Mouse (Mus musculus) stomach, embryonic 16.5 days (tissue): ENCODE measurements around the gene Ghdc. TPM values are rescaled to one million over a fixed set of nuclear protein-coding genes. Genes with fewer than 3 reads are reported as not detected.

Experiments
- ATAC-seq: fragments of 200-750 bp; cut with Nextera tagmentation; 2 replicates; pipeline ENCODE4 v1.8.0; 2017; ENCODE audit warnings: moderate number of reproducible peaks, moderate TSS enrichment; ENCODE audit not compliant: insufficient read depth, low FRiP score
- H3K27ac ChIP-seq: fragments of 300-500 bp; sonication (generic); 2 replicates; pipeline ENCODE4 v1.5.1; 2014; ENCODE audit warnings: low read length
- H3K27me3 ChIP-seq: fragments of 300-500 bp; sonication (generic); 2 replicates; pipeline ENCODE4 v1.6.1; 2014; ENCODE audit warnings: low read length, control low read depth, mixed read lengths; ENCODE audit not compliant: control insufficient read depth, insufficient read depth
- H3K36me3 ChIP-seq: fragments of 300-500 bp; sonication (generic); 2 replicates; pipeline ENCODE4 v1.6.1; 2014; ENCODE audit warnings: low read length; ENCODE audit not compliant: control insufficient read depth, insufficient read depth
- H3K4me1 ChIP-seq: fragments of 300-500 bp; sonication (generic); 2 replicates; pipeline ENCODE4 v1.6.1; 2014; ENCODE audit warnings: low read length, control low read depth, mixed read lengths; ENCODE audit not compliant: control insufficient read depth, insufficient read depth
- H3K4me2 ChIP-seq: fragments of 300-500 bp; sonication (generic); 2 replicates; pipeline ENCODE4 v1.6.1; 2014; ENCODE audit warnings: low read depth, low read length, mixed read lengths
- H3K4me3 ChIP-seq: fragments of 300-500 bp; sonication (generic); replicated peaks from 2 replicates; pipeline ENCODE4 v1.5.1; 2014; ENCODE audit warnings: mild to moderate bottlenecking, low read length
- H3K9ac ChIP-seq: fragments of 300-500 bp; sonication (generic); 2 replicates; pipeline ENCODE4 v1.6.1; 2014; ENCODE audit warnings: low read length
- H3K9me3 ChIP-seq: fragments of 300-500 bp; sonication (generic); replicated peaks from 2 replicates; pipeline ENCODE4 v1.6.1; 2016; ENCODE audit warnings: low read length, control low read depth; ENCODE audit not compliant: control insufficient read depth
- WGBS: fragments of 180-500 bp; shearing (Covaris S2); extraction: QIAGEN DNeasy Blood & Tissue Kit; methylation state at CpG from one replicate; pipeline ENCODE4 v1.1.7; 2014; 5-methylcytosine and 5-hydroxymethylcytosine counted together
- polyA plus RNA-seq: library from polyadenylated mRNA; unstranded; fragments of >200 nt; fragmentation: Nextera tagmentation; extraction: Ambion mirVana; gene quantifications from 2 replicates; pipeline ENCODE4 v1.2.1, GENCODE M21; 2015

Ghdc gene
- polyA plus RNA-seq, 1 experiment from 2014 or later = 6.5 TPM

DNA sequence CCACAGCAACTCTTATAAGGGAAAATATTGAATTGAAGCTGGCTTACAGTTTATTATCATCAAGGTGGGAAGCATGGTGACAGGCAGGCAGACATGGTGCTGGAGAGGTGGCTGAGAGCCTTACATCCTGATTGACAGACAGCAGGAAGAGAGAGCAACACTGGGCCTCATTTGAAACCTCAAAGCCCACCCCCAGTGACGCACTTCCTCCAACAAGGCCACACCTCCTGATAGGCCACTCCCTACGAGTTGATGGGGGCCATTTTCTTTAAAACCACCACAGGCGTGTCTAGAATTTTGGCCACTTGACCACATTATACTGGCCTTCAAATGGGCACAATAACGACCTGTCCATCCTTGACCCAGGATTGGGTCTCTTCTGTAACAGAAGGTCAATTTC, 3.5 kb upstream of the Ghdc start:
- 82% methylated on average over 4 of the region's 4 CpGs for WGBS
- no peak for ATAC-seq

DNA sequence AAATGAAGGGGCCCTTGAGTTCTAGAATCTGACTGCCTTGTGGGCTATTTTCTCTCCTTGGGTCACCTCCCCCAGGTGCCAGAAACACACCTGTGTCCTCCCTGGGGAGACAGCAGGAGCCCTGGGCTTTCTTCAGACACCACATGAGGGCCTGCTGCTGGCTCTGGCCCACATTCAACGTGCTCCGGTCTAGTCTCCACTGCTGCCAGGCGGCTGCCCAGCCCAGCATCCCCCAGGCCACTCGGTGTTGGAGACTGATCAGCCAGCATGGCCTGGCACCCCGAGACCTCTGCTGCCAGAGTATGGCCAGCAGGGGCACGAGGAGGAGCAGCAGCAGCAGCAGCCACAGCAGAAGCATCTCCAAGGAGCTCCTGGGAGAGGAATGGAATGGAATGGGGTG, 777 bp downstream of the Ghdc start:
- Histone ChIP-seq H3K36me3 (no peaks in the 10 kb centered on the region), H3K27ac (no peak overlapping the region), H3K4me3 (peak overlapping the region; percentile 87), H3K9ac (peak overlapping the region; percentile 83), H3K4me2 (peak overlapping the region; percentile 57), H3K27me3 (no peaks in the 10 kb centered on the region), H3K9me3 (no peaks in the 10 kb centered on the region), H3K4me1 (peaks cover 6% of the 10 kb centered on the region)
- ATAC-seq = no peak
- WGBS = 57% methylated on average over 6 of the region's 6 CpGs

More for the DNA sequence above, 3.5 kb upstream of the Ghdc start:
- H3K36me3 ChIP-seq = no peaks in the 10 kb centered on the region
- peaks cover 6% of the 10 kb centered on the region for H3K4me1 ChIP-seq
- H3K4me2 ChIP-seq = no peak overlapping the region
- no peak overlapping the region for H3K27ac ChIP-seq
- H3K9ac ChIP-seq = no peak overlapping the region
- no peaks in the 10 kb centered on the region for H3K27me3 ChIP-seq
- H3K9me3 ChIP-seq = no peaks in the 10 kb centered on the region
- H3K4me3 ChIP-seq = no peak overlapping the region

DNA sequence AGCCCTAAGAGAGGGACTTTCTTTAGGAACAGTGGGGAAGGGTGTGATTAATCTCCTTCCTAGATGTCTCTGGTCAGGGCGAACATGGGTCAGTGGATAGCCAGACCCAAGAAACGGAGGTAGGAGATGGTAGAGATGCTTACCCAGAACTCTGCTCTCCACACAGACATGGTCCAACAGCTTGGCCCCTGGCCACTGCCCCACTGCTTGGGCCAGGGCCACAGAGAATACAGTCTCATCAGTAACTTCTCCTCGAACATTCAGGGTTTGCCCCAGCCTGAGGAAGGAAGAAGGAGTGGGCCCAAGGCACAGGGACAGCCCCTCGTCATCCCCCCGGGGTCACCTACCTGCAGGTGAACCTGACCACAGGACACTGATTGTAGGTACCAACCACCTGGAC, 2.9 kb downstream of the Ghdc start:
- WGBS = 83% methylated on average over 5 of the region's 5 CpGs
- H3K4me3 ChIP-seq = no peak overlapping the region
- H3K4me1 ChIP-seq = peaks cover 6% of the 10 kb centered on the region
- H3K9ac ChIP-seq = no peak overlapping the region
- no peak overlapping the region for H3K27ac ChIP-seq
- H3K4me2 ChIP-seq = no peak overlapping the region
- no peaks in the 10 kb centered on the region for H3K36me3 ChIP-seq
- no peak for ATAC-seq
- H3K27me3 ChIP-seq = peaks cover 2% of the 10 kb centered on the region
- H3K9me3 ChIP-seq = no peaks in the 10 kb centered on the region

DNA sequence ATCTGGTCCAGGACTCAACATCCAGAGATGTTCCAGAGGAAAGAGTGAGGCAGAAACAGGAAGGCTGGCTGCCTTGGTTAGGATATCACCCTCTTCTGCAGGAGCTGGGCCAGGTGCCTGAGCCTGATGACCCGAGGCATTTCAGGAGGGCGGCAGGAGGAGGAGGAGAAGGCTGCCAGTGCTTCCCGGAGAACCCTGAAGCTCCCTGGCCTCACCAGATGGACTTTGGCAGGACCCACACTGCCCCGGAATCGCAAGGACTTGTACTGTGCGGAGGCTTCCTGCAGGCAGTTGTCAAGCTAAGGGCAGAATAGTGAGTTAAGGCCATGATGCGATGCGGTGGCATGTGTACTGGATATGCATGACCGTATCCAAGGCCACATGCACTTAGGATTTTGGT, 4.0 kb downstream of the Ghdc start:
- WGBS = 80% methylated on average over 9 of the region's 9 CpGs
- H3K4me2 ChIP-seq = no peak overlapping the region

DNA sequence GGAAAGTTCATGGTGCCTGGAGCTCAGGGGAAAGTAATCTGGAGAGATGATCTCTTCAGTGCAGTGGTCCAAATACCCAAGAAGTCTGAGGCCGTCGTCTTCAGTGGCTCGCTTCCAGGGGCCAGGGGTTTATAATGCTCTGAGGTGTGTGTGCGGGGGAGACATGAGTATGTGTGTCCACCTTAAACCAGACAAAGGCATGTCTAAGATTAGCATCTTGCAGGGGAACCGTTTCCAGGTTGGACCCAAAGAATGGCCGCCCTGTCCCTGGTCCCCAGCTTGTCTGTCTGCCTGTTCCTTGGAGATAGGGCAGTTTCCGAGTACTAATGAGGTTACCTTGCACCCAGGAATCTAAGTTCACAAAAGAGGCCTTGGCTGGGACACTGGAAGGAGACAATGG, 7.9 kb downstream of the Ghdc start, which contains the start of gene Hcrt:
Gene Hcrt (minus strand): TSS at position 101 of the 400 bp plus-strand sequence.
- no peak for ATAC-seq
- peak within 1 kb of the TSS; percentile 65 for H3K9ac ChIP-seq
- no peak within 1 kb of the TSS for H3K27ac ChIP-seq
- no peaks in the 10 kb centered on the region for H3K9me3 ChIP-seq
- H3K4me2 ChIP-seq = peak within 1 kb of the TSS; percentile 82
- peaks cover 34% of the 10 kb centered on the region for H3K27me3 ChIP-seq
- H3K36me3 ChIP-seq = no peaks in the 10 kb centered on the region
- H3K4me1 ChIP-seq = peaks cover 8% of the 10 kb centered on the region
- peak within 1 kb of the TSS; percentile 52 for H3K4me3 ChIP-seq
- WGBS = 83% methylated on average over 7 of the region's 7 CpGs

More for the DNA sequence above, 4.0 kb downstream of the Ghdc start:
- Histone ChIP-seq H3K4me1 (peaks cover 9% of the 10 kb centered on the region), H3K9ac (no peak overlapping the region), H3K27me3 (peaks cover 10% of the 10 kb centered on the region), H3K27ac (no peak overlapping the region), H3K36me3 (no peaks in the 10 kb centered on the region), H3K9me3 (no peaks in the 10 kb centered on the region), H3K4me3 (no peak overlapping the region)
- no peak for ATAC-seq

DNA sequence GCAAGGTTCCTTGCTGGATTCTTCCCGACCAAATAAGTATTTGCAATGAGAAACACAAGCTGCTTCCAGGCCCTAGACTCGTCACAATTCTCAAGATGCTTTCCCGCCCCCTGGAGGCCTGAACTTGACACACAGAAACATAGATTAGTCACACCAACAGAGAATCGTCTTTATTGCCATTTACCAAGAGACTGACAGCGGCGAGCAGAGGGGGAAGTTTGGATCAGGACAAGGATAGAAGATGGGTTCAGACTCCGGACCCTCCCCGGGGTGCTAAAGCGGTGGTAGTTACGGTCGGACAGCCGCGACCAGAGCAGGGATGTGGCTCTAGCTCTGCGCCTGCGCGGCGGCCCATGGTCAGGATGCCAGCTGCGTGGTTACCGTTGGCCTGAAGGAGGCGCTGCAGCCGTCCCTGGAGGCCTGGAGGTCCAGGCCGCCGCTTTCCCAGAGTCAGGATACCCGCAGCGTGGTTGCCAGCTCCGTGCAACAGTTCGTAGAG, 9.2 kb downstream of the Ghdc start:
- Histone ChIP-seq H3K4me3 (peak overlapping the region; percentile 52), H3K4me2 (peak overlapping the region; percentile 82), H3K9me3 (no peaks in the 10 kb centered on the region), H3K27me3 (peaks cover 34% of the 10 kb centered on the region), H3K9ac (peak overlapping the region; percentile 65), H3K27ac (no peak overlapping the region), H3K36me3 (no peaks in the 10 kb centered on the region), H3K4me1 (peaks cover 8% of the 10 kb centered on the region)
- 1% methylated on average over 27 of the region's 27 CpGs for WGBS
- peak; percentile 44; the same call in 1 of the 2 replicates for ATAC-seq

DNA sequence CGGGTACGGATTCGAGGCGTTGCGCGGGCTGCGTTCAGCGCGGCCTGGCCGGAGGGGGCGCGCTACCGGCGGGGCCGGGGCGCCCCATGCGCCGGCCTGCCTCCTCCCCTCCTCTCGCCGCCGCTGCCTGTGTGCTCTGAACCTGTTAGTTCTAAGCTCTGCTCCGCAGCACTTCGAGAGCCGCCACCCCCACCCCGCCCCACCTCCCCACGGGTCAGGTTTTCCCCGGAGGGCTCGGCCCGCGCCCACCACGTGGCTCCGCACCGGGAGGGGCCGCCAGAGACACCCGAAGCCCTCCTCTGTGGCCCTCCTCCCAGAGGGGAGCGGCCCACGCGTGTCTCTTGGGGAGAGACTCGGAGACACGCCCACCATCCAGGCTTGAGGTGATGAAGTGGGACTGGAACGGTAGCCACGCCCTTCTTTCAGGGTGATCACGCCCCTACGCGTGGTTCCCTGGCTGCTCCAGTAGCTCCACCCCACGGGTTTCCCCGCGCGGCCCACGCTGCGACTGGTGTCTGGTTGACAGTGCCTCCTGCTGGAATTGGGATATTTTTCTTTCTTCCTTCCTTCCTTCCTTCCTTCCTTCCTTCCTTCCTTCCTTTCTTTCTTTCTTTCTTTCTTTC, 11.0 kb downstream of the Ghdc start, which contains the start of gene Kcnh4:
Gene Kcnh4 (minus strand): TSS at position 332 of the 623 bp plus-strand sequence.
- Histone ChIP-seq H3K4me3 (peak within 1 kb of the TSS; percentile 34), H3K27me3 (peaks cover 34% of the 10 kb centered on the region), H3K4me2 (peak within 1 kb of the TSS; percentile 52), H3K4me1 (peaks cover 8% of the 10 kb centered on the region), H3K27ac (no peak within 1 kb of the TSS), H3K36me3 (no peaks in the 10 kb centered on the region), H3K9ac (no peak within 1 kb of the TSS), H3K9me3 (no peaks in the 10 kb centered on the region)
- no peak for ATAC-seq
- WGBS = under 1% methylated on average over 51 of the region's 51 CpGs

DNA sequence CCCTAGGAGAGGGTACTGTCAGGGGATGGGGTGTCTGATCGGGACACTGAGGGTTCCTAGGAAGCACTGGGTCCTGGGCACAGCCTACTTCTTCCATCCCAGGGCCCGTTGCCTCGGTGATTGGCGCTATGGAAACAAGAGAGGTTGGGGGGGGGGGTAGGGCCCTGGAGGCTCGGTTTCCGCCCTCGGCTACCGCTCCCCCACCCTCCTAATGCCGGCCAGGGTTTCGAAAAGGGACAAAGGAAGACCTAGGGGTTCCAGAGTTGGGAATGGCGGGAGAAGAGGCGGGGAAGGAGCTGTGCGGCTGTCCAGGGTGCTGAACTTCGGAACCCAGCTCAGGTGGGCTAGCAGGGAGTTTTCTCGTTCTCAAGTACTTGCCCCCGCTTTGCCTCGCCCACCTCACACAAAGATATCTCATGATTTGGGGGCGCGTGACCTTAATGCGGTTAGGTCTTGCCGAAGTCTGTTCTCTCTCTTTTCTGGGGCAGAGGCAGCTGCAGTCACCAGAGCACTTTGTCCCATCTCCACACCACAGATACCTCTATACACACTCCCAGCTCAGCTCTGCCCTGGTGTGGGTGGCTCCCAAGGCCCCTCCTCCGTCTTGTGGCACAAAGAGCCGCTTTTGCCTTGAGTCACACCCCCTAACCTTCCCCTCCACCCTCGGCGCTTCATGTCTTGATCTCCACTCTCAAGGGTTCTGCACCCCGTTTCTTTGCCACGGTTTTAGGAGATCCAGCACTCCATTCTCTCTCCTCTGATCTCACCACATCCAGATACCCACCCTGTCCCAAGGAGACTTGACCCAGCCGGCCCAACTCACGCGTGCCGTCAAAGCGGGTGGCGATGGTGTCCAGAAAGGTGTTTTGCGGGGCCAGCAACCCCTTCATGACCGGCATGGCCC, 11.8 kb downstream of the Ghdc start:
- Histone ChIP-seq H3K27me3 (peaks cover 34% of the 10 kb centered on the region), H3K27ac (no peak overlapping the region), H3K9me3 (no peaks in the 10 kb centered on the region), H3K9ac (no peak overlapping the region), H3K4me2 (peak overlapping the region; percentile 52), H3K36me3 (no peaks in the 10 kb centered on the region), H3K4me3 (peak overlapping the region; percentile 34), H3K4me1 (peaks cover 8% of the 10 kb centered on the region)
- WGBS = 2% methylated on average over 35 of the region's 35 CpGs
- ATAC-seq = 0 out of 2 replicates have a peak, but pooled peaks have one; percentile 22

DNA sequence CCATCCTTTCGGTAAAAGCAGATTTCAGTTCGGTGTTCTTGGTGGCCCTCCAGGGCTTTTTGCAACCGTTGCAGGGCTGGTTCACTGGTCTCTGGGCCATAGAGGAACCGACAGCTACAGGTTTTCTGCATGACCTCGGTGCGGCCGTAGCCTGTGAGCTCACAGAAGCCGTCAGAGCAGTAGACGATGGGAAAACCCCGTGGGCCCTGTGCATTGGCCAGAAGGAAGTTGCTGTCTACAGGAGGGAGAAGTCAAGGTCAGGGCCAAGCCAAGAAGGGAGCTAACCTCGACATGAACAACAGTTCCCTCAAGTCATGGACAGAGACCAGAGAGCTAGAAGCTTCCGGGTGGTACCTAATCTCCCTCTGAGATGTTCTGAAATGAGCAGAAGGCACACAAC, 13.2 kb downstream of the Ghdc start:
- H3K9ac ChIP-seq = no peak overlapping the region
- WGBS = 82% methylated on average over 12 of the region's 12 CpGs
- H3K36me3 ChIP-seq = no peaks in the 10 kb centered on the region
- H3K4me2 ChIP-seq = no peak overlapping the region
- ATAC-seq = no peak
- no peaks in the 10 kb centered on the region for H3K9me3 ChIP-seq
- peaks cover 29% of the 10 kb centered on the region for H3K27me3 ChIP-seq
- no peak overlapping the region for H3K4me3 ChIP-seq
- H3K4me1 ChIP-seq = peaks cover 8% of the 10 kb centered on the region
- H3K27ac ChIP-seq = no peak overlapping the region
